Mouse (Mus musculus) kidney, embryonic 14.5 days (tissue): ENCODE results near the gene Usp4. TPM values are rescaled to one million over a fixed set of nuclear protein-coding genes. Genes with fewer than 3 reads are reported as not detected.
A peak's percentile ranks its signal among the peaks of the same experiment; 100 is the strongest.
"Not testable (repeated sequence)": the region's sequence is repeated elsewhere in the genome, so short reads cannot be mapped to it uniquely, and the experiment has no call there.

Experiments used
- ATAC-seq: fragments of 200-750 bp; cut with Nextera tagmentation; 2 replicates; pipeline ENCODE4 v1.8.0; 2017; ENCODE audit warnings: moderate number of reproducible peaks, mild to moderate bottlenecking, moderate TSS enrichment, moderate library complexity; ENCODE audit not compliant: low FRiP score, low TSS enrichment
- H3K27ac ChIP-seq: fragments of 300-500 bp; sonication (generic); 2 replicates; pipeline ENCODE4 v1.5.1; 2014; ENCODE audit warnings: low read depth, mild to moderate bottlenecking, low read length, moderate library complexity, mixed read lengths
- H3K27me3 ChIP-seq: fragments of 300-500 bp; sonication (generic); 2 replicates; pipeline ENCODE4 v1.6.1; 2014; ENCODE audit warnings: mild to moderate bottlenecking, low read length; ENCODE audit not compliant: control insufficient read depth, insufficient read depth
- H3K36me3 ChIP-seq: fragments of 300-500 bp; sonication (generic); 2 replicates; pipeline ENCODE4 v1.6.1; 2014; ENCODE audit warnings: low read length, mixed read lengths; ENCODE audit not compliant: control insufficient read depth, insufficient read depth
- H3K4me1 ChIP-seq: fragments of 300-500 bp; sonication (generic); 2 replicates; pipeline ENCODE4 v1.6.1; 2014; ENCODE audit warnings: low read length, mixed read lengths; ENCODE audit not compliant: control insufficient read depth, insufficient read depth
- H3K4me2 ChIP-seq: fragments of 300-500 bp; sonication (generic); replicated peaks from 2 replicates; pipeline ENCODE4 v1.6.1; 2014; ENCODE audit warnings: low read depth, mild to moderate bottlenecking, low read length
- H3K4me3 ChIP-seq: fragments of 300-500 bp; sonication (generic); 2 replicates; pipeline ENCODE4 v1.5.1; 2014; ENCODE audit warnings: mild to moderate bottlenecking, low read length
- H3K9ac ChIP-seq: fragments of 300-500 bp; sonication (generic); 2 replicates; pipeline ENCODE4 v1.6.1; 2014; ENCODE audit warnings: low read depth, mild to moderate bottlenecking, low read length, moderate library complexity
- H3K9me3 ChIP-seq: fragments of 300-500 bp; sonication (generic); 2 replicates; pipeline ENCODE4 v1.6.1; 2016; ENCODE audit warnings: low read length; ENCODE audit not compliant: control insufficient read depth
- WGBS: fragments of 180-500 bp; shearing (Covaris S2); extraction: QIAGEN DNeasy Blood & Tissue Kit; methylation state at CpG from one replicate; pipeline ENCODE4 v1.1.7; 2014; 5-methylcytosine and 5-hydroxymethylcytosine counted together
- polyA plus RNA-seq: library from polyadenylated mRNA; unstranded; fragments of >200 nt; fragmentation: Nextera tagmentation; extraction: Ambion mirVana; gene quantifications from 2 replicates; pipeline ENCODE4 v1.2.1, GENCODE M21; 2014

The Usp4 gene
- polyA plus RNA-seq, 1 experiment from 2014 or later, result 114 TPM

DNA sequence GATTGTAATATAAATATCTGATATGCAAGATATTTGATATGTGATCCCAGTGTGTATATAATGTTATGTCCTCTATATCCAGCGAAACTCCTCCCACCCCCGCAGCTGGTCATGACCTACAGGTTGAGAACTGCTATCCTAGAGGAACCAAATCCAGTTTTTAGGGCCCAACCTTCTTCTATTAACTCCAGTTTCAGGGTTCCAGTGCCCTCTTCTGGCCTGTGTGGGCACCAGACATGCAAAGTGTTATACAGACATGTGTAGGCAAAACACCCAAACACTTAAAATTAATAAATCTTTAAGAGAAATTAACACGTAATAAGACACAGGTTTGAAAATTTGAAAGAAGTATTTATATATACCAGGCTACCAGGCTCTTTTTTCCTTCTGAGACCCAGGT lies 30.1 kb upstream of the Usp4 start:
- Histone ChIP-seq H3K4me2 (no peak overlapping the region), H3K4me3 (no peak overlapping the region), H3K27me3 (no peaks in the 10 kb centered on the region), H3K27ac (no peak overlapping the region), H3K4me1 (no peaks in the 10 kb centered on the region), H3K36me3 (peaks cover 36% of the 10 kb centered on the region), H3K9ac (no peak overlapping the region), H3K9me3 (no peaks in the 10 kb centered on the region)
- no peak for ATAC-seq
- 91% methylated on average over 3 of the region's 3 CpGs for WGBS

DNA sequence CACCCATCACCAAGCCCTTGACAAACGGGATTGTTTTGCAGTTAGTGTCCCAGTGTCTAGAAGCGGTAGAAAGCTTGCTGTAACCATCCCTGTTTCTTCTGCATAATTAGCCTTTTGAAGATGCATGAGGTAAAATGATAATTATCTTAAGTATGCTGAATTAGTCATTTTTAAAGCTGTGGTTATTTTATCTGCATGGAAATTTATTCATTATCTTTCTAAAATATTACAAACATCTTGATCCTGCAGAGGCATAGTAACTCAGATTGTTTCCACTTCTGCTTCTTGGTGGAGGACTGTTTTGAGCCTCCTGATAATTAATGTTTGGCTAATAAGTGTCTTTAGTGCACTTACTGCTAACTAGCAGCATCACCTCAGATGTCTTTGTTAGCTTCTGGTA lies 29.2 kb upstream of the Usp4 start:
- H3K36me3 ChIP-seq, result peaks cover 36% of the 10 kb centered on the region
- no peak overlapping the region for H3K27ac ChIP-seq
- H3K9ac ChIP-seq, result no peak overlapping the region
- no peak for ATAC-seq
- H3K4me3 ChIP-seq, result no peak overlapping the region
- H3K9me3 ChIP-seq, result no peaks in the 10 kb centered on the region
- no peak overlapping the region for H3K4me2 ChIP-seq
- H3K4me1 ChIP-seq, result no peaks in the 10 kb centered on the region
- WGBS, result 86% methylated on average over 2 of the region's 2 CpGs
- no peaks in the 10 kb centered on the region for H3K27me3 ChIP-seq

DNA sequence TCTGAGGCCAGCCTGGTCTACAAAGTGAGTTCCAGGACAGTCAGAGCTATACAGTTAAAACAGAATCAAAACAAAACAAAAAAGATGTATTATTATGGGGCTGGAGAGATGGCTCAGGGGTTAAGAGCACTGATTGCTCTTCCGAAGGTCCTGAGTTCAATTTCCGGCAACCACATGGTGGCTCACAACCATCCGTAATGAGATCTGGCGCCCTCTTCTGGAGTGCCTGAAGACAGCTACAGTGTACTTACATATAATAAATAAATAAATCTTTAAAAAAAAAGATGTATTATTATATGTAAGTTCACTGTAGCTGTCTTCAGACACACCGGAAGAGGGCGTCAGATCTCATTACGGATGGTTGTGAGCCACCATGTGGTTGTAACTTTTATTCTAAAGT lies 25.6 kb upstream of the Usp4 start:
- H3K27ac ChIP-seq, H3K9me3 ChIP-seq, H3K4me1 ChIP-seq, H3K27me3 ChIP-seq, ATAC-seq, H3K9ac ChIP-seq, H3K4me2 ChIP-seq, H3K4me3 ChIP-seq: not testable (repeated sequence)
- H3K36me3 ChIP-seq, result peaks cover 23% of the 10 kb centered on the region; the same call in 1 of the 2 replicates
- WGBS, result 94% methylated on average over 7 of the region's 7 CpGs

DNA sequence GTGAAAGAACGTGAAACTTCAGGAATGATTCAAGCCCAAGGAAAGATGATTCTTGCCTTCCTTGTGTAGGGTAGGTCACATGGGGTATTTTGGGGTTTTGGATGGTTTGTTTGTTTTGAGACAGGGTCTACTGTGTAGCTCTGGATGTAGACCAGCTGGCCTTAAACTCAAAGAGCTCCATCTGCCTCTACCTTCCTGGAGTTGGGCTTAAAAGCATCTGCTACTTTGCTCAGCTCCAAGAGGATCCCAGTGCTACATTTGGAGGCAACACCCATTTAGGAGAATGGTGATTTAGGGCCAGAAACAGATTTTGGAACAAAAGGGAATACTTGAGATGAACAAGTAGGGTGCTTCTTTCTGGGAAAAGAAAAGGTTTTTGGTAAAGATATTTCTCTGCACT lies 22.9 kb upstream of the Usp4 start:
- no peak overlapping the region for H3K4me2 ChIP-seq
- WGBS, result 87% methylated on average over 1 of the region's 1 CpGs
- H3K9me3 ChIP-seq, result no peaks in the 10 kb centered on the region
- ATAC-seq, result no peak
- H3K4me1 ChIP-seq, result no peaks in the 10 kb centered on the region
- no peak overlapping the region for H3K4me3 ChIP-seq
- no peak overlapping the region for H3K9ac ChIP-seq
- H3K36me3 ChIP-seq, result peaks cover 37% of the 10 kb centered on the region
- H3K27ac ChIP-seq, result no peak overlapping the region
- no peaks in the 10 kb centered on the region for H3K27me3 ChIP-seq

DNA sequence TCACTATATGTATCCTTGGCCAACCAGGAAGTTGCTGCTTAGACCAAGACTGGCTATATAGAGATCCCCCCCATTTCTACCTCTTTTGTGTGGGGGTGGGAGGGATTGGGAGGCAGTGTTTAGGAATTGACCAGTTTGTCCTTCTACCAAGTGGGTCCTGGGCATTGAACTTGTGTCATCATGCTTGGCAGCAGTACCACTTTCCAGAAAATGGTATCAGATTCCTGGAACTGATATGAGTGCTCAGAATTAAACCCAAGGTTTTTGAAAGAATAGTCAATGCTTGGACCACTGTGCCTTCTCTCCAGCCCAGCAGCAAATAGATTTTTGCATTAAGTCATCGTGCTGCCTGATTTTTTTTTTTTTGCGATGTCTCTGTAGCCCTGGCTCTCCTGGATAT lies 21.8 kb upstream of the Usp4 start:
- no peaks in the 10 kb centered on the region for H3K9me3 ChIP-seq
- H3K36me3 ChIP-seq, result peaks cover 42% of the 10 kb centered on the region
- no peak for ATAC-seq
- H3K4me1 ChIP-seq, result no peaks in the 10 kb centered on the region
- no peaks in the 10 kb centered on the region for H3K27me3 ChIP-seq
- H3K4me3 ChIP-seq, result no peak overlapping the region
- no peak overlapping the region for H3K4me2 ChIP-seq
- whole genome bisulfite sequencing, result 98% methylated on average over 2 of the region's 2 CpGs
- no peak overlapping the region for H3K9ac ChIP-seq
- H3K27ac ChIP-seq, result no peak overlapping the region

DNA sequence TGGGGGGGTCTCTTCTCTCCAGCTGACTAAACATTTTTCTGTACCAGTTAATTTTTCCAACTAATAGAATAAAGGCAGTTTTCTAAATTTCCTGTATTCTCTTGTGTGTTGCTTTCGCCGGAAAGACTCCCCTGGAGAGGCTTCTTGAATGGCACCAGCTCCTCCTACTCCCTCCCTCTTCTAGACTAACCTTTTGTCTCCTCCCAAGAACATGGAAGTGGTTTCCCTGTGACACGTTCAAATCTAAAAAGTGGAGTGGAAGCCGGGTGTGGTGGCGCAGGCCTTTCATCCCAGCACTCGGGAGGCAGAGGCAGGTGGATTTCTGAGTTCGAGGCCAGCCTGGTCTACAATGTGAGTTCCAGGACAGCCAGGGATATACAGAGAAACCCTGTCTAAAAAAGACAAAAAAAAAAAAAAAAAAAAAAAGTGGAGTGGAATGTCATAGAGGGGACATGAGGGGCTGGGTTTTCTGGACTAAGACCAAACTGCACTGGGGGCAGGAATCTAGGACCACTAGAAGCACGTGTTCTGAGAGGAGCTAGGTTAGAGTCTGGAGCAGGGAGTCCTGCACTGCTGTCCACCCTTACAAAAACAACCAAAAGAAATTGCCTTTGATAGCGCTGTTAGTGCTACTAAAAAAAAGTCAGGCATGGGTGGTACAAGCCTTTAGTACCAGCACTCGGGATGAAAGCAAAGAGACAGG lies 9.7 kb upstream of the Usp4 start:
- Histone ChIP-seq H3K27ac (peak overlapping the region; percentile 86), H3K4me2 (peak overlapping the region; percentile 55; the same call in 1 of the 2 replicates), H3K4me1 (peaks cover 18% of the 10 kb centered on the region), H3K36me3 (peaks cover 33% of the 10 kb centered on the region), H3K9ac (no peak overlapping the region), H3K27me3 (no peaks in the 10 kb centered on the region), H3K4me3 (no peak overlapping the region), H3K9me3 (no peaks in the 10 kb centered on the region)
- 68% methylated on average over 10 of the region's 10 CpGs for WGBS
- ATAC-seq, result no peak

DNA sequence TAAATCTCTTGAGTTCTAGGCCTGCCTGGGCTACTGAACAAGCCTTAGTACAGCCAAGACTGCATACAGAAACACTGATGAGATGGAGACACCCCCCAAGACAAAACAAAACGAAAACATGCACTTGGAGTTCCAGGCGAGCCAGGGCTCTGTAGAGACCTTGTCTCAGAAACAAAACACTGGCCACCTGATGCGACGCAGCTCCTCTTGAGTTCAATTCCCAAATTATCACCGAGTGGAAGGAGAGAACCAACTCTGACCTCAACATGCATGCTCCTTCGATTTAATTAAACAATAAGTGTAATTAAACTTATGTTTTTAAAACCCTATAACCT lies 9.1 kb upstream of the Usp4 start:
- H3K27ac ChIP-seq, result peak overlapping the region; percentile 86
- ATAC-seq, result peak; percentile 2; the same call in 1 of the 2 replicates
- H3K4me1 ChIP-seq, result peaks cover 18% of the 10 kb centered on the region
- WGBS, result 22% methylated on average over 6 of the region's 6 CpGs
- no peaks in the 10 kb centered on the region for H3K9me3 ChIP-seq
- peak overlapping the region; percentile 55 for H3K4me2 ChIP-seq
- peak overlapping the region; percentile 79; the same call in 1 of the 2 replicates for H3K9ac ChIP-seq
- H3K27me3 ChIP-seq, result no peaks in the 10 kb centered on the region
- H3K4me3 ChIP-seq, result peak overlapping the region; percentile 57
- H3K36me3 ChIP-seq, result peaks cover 28% of the 10 kb centered on the region

DNA sequence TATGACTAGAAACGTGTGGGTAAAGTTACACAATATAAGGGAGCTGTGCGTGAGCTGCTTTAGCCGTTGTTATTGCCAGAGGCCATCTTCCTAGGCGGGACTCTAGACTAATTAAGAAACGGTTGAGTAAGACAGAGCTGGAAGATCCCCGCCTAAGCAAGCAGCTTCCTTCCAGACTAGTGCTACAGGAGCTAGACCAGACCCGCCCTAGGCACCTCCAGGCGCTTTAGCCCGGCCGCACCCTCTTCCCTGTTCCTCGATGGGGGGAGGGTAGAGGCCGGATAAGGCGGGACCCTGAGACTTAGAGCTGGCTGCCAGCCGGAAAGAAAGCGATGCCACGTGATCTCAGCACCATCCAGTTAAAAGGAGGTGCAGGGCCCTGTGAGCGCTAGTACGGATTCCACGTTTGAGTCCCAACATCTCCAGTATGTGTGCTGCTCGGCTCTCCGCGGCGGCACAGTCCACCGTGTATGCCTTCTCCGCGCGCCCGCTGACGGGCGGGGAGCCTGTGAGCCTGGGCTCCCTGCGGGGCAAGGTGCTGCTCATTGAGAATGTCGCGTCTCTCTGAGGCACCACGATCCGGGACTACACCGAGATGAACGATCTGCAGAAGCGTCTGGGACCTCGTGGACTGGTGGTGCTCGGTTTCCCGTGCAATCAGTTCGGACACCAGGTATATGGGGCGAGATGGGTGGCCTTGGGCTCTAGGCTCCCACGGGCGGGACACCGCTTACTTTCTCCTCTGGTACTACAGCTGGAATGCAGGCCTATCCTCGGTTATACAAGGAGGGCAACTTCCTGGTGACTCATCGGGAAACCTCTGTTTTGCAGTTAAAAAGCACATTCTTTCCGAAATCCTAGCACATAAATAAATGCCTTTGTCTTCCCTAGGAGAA lies 8.5 kb upstream of the Usp4 start, which contains the start of gene Gpx1:
Gene Gpx1 (plus strand): TSS at position 18 of the 896 bp plus-strand sequence.
- WGBS, result under 1% methylated on average over 49 of the region's 49 CpGs
- Histone ChIP-seq H3K36me3 (peaks cover 23% of the 10 kb centered on the region), H3K27me3 (no peaks in the 10 kb centered on the region), H3K27ac (peak within 1 kb of the TSS; percentile 86), H3K9me3 (no peaks in the 10 kb centered on the region), H3K4me3 (peak within 1 kb of the TSS; percentile 57), H3K4me1 (peaks cover 18% of the 10 kb centered on the region), H3K9ac (peak within 1 kb of the TSS; percentile 79), H3K4me2 (peak within 1 kb of the TSS; percentile 55)
- ATAC-seq, result peak; percentile 98

DNA sequence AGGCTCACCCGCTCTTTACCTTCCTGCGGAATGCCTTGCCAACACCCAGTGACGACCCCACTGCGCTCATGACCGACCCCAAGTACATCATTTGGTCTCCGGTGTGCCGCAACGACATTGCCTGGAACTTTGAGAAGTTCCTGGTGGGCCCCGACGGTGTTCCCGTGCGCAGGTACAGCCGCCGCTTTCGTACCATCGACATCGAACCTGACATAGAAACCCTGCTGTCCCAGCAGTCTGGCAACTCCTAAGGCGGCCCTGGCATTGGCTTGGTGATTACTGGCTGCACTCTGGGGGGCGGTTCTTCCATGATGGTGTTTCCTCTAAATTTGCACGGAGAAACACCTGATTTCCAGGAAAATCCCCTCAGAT lies 7.8 kb upstream of the Usp4 start:
- 8% methylated on average over 20 of the region's 20 CpGs for WGBS
- Histone ChIP-seq H3K36me3 (peaks cover 16% of the 10 kb centered on the region), H3K27me3 (no peaks in the 10 kb centered on the region)

More for the DNA sequence above, 7.8 kb upstream of the Usp4 start:
- Histone ChIP-seq H3K9me3 (no peaks in the 10 kb centered on the region), H3K27ac (peak overlapping the region; percentile 86; the same call in 1 of the 2 replicates), H3K4me1 (peaks cover 18% of the 10 kb centered on the region), H3K4me2 (peak overlapping the region; percentile 55), H3K4me3 (peak overlapping the region; percentile 57), H3K9ac (peak overlapping the region; percentile 79)
- no peak for ATAC-seq
